Mouse (Mus musculus) limb, embryonic 14.5 days (tissue): ENCODE measurements around the gene Rngtt. TPM values are rescaled to one million over a fixed set of nuclear protein-coding genes. Genes with fewer than 3 reads are reported as not detected.

Source experiments
- ATAC-seq: fragments of 200-750 bp; cut with Nextera tagmentation; 2 replicates; pipeline ENCODE4 v1.8.0; 2017; ENCODE audit warnings: low read depth, moderate number of reproducible peaks, moderate TSS enrichment; ENCODE audit not compliant: low FRiP score
- DNase-seq: peaks from one replicate; pipeline ENCODE4 v3.0.0-alpha.2; 2015; ENCODE audit warnings: low spot score
- H3K27ac ChIP-seq: fragments of 300-500 bp; sonication (generic); replicated peaks from 2 replicates; pipeline ENCODE4 v1.5.1; 2014; ENCODE audit warnings: low read depth, mild to moderate bottlenecking, low read length, moderate library complexity, mixed read lengths
- H3K27me3 ChIP-seq: fragments of 300-500 bp; sonication (generic); 2 replicates; pipeline ENCODE4 v1.6.1; 2014; ENCODE audit warnings: low read length, mixed read lengths; ENCODE audit not compliant: control insufficient read depth, insufficient read depth
- H3K36me3 ChIP-seq: fragments of 300-500 bp; sonication (generic); 2 replicates; pipeline ENCODE4 v1.6.1; 2014; ENCODE audit warnings: mild to moderate bottlenecking, low read length, moderate library complexity, mixed read lengths; ENCODE audit not compliant: control insufficient read depth, insufficient read depth
- H3K4me1 ChIP-seq: fragments of 300-500 bp; sonication (generic); 2 replicates; pipeline ENCODE4 v1.6.1; 2014; ENCODE audit warnings: antibody characterized with exemption, low read length, mixed read lengths; ENCODE audit not compliant: control insufficient read depth, insufficient read depth
- H3K4me2 ChIP-seq: fragments of 300-500 bp; sonication (generic); replicated peaks from 2 replicates; pipeline ENCODE4 v1.6.1; 2014; ENCODE audit warnings: low read depth, mild to moderate bottlenecking, low read length, moderate library complexity; ENCODE audit not compliant: severe bottlenecking
- H3K4me3 ChIP-seq: fragments of 300-500 bp; sonication (generic); replicated peaks from 2 replicates; pipeline ENCODE4 v1.5.1; 2014; ENCODE audit warnings: low read length
- H3K9ac ChIP-seq: fragments of 300-500 bp; sonication (generic); 2 replicates; pipeline ENCODE4 v1.6.1; 2014; ENCODE audit warnings: mild to moderate bottlenecking, low read depth, low read length, moderate library complexity; ENCODE audit not compliant: severe bottlenecking
- H3K9me3 ChIP-seq: fragments of 300-500 bp; sonication (generic); 2 replicates; pipeline ENCODE4 v1.6.1; 2016; ENCODE audit warnings: low read length; ENCODE audit not compliant: control insufficient read depth
- POLR2A ChIP-seq: fragments of 200-500 bp; IDR thresholded peaks from 2 replicates; pipeline ENCODE4 v1.8.0; 2012; ENCODE audit warnings: inconsistent platforms, mild to moderate bottlenecking, moderate library complexity, borderline replicate concordance; ENCODE audit not compliant: insufficient read depth, insufficient read length; ENCODE audit errors: extremely low read depth
- WGBS: fragments of 180-500 bp; shearing (Covaris S2); extraction: QIAGEN DNeasy Blood & Tissue Kit; methylation state at CpG from one replicate; pipeline ENCODE4 v1.1.7; 2014; 5-methylcytosine and 5-hydroxymethylcytosine counted together
- polyA plus RNA-seq, 2 experiments: library from polyadenylated mRNA; depleted of rRNA in 1 of 2; stranded (reverse) in 1 of 2; unstranded in 1 of 2; fragments of >200 nt; fragmentation: Nextera tagmentation in 1 of 2; extraction: Ambion mirVana in 1 of 2; gene quantifications; 2 replicates each; pipeline versions ENCODE4 v1.2.1 to v1.2.3; 2012 to 2014

The Rngtt gene
- polyA plus RNA-seq, 2 experiments: 8.3 to 16.9 TPM

DNA sequence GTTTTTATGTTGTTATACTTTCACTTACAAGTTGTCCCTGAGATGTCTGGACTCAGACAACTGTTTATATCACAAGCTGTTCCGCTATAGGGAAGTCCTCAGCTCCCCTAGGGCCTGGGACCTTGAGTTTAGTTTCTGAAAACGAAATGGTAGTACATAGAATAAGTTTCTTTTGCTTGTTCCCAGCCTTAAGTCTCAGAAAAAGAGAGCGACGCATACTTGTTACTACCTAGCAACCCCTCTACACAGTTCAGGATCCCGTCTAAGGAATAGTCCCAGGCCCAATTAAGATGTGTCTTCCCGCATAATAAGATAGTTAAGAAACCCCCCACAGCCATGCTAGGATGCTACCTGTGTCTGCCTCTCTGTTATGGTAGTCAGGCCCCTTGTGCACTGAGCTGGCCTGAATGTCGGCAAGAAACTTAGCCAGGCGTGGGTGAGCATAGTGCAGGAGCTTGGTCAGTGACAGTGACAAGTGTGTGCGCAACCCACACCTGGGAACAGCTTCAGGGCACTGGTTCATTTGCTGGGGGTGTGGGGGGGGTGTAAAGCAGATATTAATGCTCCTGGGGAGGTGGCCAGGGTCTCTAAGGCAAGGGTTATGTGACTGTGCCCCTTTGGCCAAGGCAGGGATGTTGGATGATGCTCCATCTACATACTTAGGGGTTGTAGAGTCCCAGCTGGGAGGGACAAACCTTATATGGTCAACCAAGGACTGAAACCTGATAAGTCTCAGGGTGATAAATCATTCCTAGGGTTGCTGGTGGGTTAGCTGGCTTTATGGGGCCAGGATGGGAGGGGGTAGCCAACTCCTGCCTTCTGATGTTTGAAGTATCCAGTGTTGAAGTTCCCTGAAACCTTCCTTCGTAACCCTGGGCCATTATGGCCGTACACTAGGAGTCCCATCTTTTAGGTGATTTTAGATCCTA lies 39.5 kb upstream of the Rngtt start:
- H3K36me3 ChIP-seq: no peaks in the 10 kb centered on the region
- H3K9ac ChIP-seq: no peak overlapping the region
- H3K4me1 ChIP-seq: no peaks in the 10 kb centered on the region
- ATAC-seq: no peak
- no peak for DNase-seq
- H3K4me2 ChIP-seq: no peak overlapping the region
- H3K27ac ChIP-seq: no peak overlapping the region
- H3K9me3 ChIP-seq: no peaks in the 10 kb centered on the region
- no peaks in the 10 kb centered on the region for H3K27me3 ChIP-seq
- no peak overlapping the region for H3K4me3 ChIP-seq
- no peak for TF ChIP-seq POLR2A
- 78% methylated on average over 11 of the region's 11 CpGs for WGBS

DNA sequence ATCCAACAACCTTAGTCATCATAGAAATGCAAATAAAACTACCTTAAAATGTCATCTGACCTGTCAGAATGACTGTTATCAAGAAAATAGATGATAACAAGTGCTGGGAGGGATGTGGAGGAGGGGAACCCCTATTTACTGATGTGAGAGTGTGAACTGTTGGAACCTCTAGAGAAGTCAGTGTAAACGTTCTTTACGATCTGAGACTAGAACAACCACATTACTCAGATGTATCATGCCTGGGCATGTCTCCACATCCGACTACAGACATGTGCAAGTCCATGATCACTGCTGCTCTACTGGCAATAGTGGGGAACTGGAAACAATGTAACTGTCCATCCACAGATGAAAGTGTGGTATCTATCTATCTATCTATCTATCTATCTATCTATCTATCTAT lies 36.7 kb upstream of the Rngtt start:
- Histone ChIP-seq H3K4me2 (no peak overlapping the region), H3K4me3 (no peak overlapping the region), H3K9me3 (no peaks in the 10 kb centered on the region; the same call in 1 of the 2 replicates), H3K27ac (no peak overlapping the region), H3K9ac (no peak overlapping the region), H3K36me3 (no peaks in the 10 kb centered on the region), H3K27me3 (no peaks in the 10 kb centered on the region), H3K4me1 (no peaks in the 10 kb centered on the region)
- 70% methylated on average over 3 of the region's 3 CpGs for WGBS
- no peak for TF ChIP-seq POLR2A
- DNase-seq: no peak
- no peak for ATAC-seq

DNA sequence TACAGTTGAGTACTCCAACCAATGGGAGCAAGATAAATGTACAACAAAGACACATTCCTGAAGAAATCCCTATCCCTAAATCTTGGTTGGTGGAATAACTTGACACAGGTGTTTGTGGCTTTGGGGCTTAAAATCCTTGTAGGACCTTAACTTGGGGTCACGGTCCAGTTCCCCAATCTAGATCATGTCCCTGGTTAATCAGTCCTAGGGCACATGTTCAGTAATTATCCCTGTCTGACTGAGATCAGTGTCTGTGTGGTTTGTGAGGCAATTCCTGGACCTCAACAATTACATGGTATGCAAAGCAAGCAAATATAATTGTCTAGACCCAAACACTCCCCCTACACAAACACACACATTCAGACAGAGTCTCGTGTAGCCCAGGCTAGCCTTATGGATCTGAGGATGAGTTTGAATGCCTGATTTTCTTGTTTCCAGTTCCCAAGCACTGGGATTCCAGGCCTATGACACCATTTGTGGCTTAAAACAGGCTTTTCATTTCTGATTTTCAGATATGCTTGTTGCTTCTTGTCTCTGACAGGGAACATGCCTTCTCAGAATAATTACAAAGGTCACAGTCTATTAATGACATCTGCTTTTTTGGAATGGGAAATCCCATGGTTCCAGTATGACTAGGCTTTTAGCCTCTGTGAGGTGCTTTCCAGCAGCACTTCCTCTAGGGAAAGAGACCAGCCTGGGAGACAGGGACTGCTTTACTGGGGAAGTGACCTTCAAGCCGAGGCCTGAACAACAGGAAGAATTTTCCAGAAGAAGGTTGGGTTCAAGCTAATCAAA lies 28.0 kb upstream of the Rngtt start:
- no peak overlapping the region for H3K9ac ChIP-seq
- WGBS: 70% methylated on average over 3 of the region's 3 CpGs

DNA sequence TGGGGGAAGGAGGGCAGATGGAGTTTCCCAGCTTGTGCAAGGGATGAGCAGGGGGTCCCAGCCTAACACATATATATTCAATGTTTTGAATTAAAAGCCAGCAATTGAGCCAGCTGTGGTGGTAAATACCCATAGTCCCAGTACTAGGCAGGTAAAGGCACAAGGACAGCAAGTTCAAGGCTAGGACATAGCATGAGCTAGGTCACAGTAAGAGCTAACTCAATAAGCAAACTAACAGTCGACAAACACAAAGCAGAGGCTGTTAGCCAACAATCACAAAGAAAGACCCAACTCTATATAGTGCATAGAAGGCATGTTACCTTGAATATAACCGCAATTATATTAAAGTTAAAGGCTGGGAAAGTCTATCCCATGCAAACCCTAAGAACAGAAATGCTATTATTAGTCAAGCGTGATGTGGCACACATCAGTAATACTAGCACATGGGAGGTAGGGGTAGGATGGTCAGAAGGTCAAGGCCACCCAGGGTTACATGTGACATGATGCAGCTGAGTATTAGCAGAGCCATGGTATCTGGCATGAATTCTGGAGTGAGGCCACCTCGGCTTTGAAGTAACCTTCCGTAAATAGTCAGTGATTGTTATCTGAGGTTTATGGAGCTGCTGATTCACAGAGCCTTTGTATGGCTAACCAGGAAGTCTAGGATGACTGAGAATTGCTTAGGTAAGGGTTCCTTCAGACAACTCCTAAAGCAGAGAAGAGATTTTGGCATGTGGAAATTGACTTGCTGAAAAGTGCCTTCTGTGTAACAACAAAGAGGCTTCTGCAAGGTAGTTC lies 25.8 kb upstream of the Rngtt start:
- Histone ChIP-seq H3K9ac (no peak overlapping the region), H3K27ac (no peak overlapping the region), H3K36me3 (no peaks in the 10 kb centered on the region), H3K4me2 (no peak overlapping the region), H3K4me3 (no peak overlapping the region), H3K9me3 (no peaks in the 10 kb centered on the region), H3K27me3 (no peaks in the 10 kb centered on the region), H3K4me1 (no peaks in the 10 kb centered on the region)
- WGBS: 80% methylated on average over 5 of the region's 5 CpGs
- DNase-seq (no peak), ATAC-seq (no peak)
- no peak for TF ChIP-seq POLR2A

More for the DNA sequence above, 28.0 kb upstream of the Rngtt start:
- H3K4me3 ChIP-seq: no peak overlapping the region
- H3K9me3 ChIP-seq: no peaks in the 10 kb centered on the region; the same call in 1 of the 2 replicates
- no peak overlapping the region for H3K4me2 ChIP-seq
- TF ChIP-seq POLR2A: no peak
- H3K27me3 ChIP-seq: no peaks in the 10 kb centered on the region
- no peak for ATAC-seq
- H3K36me3 ChIP-seq: no peaks in the 10 kb centered on the region
- no peak for DNase-seq
- no peaks in the 10 kb centered on the region for H3K4me1 ChIP-seq
- H3K27ac ChIP-seq: no peak overlapping the region

DNA sequence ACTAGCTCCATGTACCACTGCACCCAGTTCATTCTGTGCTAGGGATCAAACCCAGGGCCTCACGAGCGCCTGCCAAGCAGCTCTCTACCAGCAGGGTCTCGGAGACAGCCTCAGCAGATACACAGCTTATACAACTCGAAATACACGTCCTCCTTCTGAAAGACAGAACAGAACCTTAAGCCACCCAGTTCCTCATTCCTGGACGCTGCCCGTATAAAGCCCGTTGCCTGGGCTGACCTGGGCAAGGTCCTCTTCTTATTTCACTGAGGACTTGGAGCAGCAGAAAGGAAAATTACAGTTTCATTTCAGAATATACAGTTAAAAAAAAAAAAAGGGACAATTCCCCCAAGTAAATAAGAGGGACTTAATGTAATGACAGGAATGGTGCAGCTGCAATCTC lies 24.7 kb upstream of the Rngtt start:
- ATAC-seq (no peak), DNase-seq (no peak)
- Histone ChIP-seq H3K4me3 (no peak overlapping the region), H3K9ac (no peak overlapping the region), H3K9me3 (no peaks in the 10 kb centered on the region), H3K4me1 (peaks cover 3% of the 10 kb centered on the region; the same call in 1 of the 2 replicates), H3K27me3 (no peaks in the 10 kb centered on the region), H3K4me2 (no peak overlapping the region), H3K36me3 (no peaks in the 10 kb centered on the region), H3K27ac (no peak overlapping the region)
- WGBS: 85% methylated on average over 8 of the region's 8 CpGs
- TF ChIP-seq POLR2A: no peak
